Mouse (Mus musculus) CH12.LX (cell line): ENCODE results near the gene Aunip.

Experiments
- CTCF ChIP-seq, 2 experiments: IDR thresholded peaks in 1 of 2; conservative IDR thresholded peaks in 1 of 2; 2 replicates each; pipeline ENCODE4 v1.5.1; 2011 to 2012; ENCODE audit warnings: low read depth in 2 of 2, low read length in 2 of 2, improper control_type of control experiment in 1 of 2, inconsistent platforms in 1 of 2, mild to moderate bottlenecking in 1 of 2, moderate library complexity in 1 of 2
- EP300 ChIP-seq: IDR thresholded peaks from 2 replicates; pipeline ENCODE4 v1.6.1; 2011; ENCODE audit warnings: low read length, improper control_type of control experiment
- JUN ChIP-seq: IDR thresholded peaks from 2 replicates; pipeline ENCODE4 v1.6.1; 2011; ENCODE audit warnings: low read depth, mild to moderate bottlenecking, low read length, improper control_type of control experiment, moderate library complexity; ENCODE audit not compliant: insufficient read depth
- MAFK ChIP-seq: IDR thresholded peaks from 2 replicates; pipeline ENCODE4 v1.6.1; 2011; ENCODE audit warnings: low read length, improper control_type of control experiment; ENCODE audit not compliant: insufficient replicate concordance
- MAX ChIP-seq: IDR thresholded peaks from 2 replicates; pipeline ENCODE4 v1.6.1; 2011; ENCODE audit warnings: low read length, improper control_type of control experiment
- NRF1 ChIP-seq: IDR thresholded peaks from 2 replicates; pipeline ENCODE4 v1.6.1; 2014; ENCODE audit warnings: low read depth, mild to moderate bottlenecking, inconsistent platforms, low read length, improper control_type of control experiment, moderate library complexity
- POLR2A ChIP-seq: IDR thresholded peaks from 2 replicates; pipeline ENCODE4 v1.6.1; 2011; ENCODE audit warnings: low read depth, mild to moderate bottlenecking, improper control_type of control experiment, low read length
- POLR2AphosphoS2 ChIP-seq: IDR thresholded peaks from 2 replicates; pipeline ENCODE4 v1.6.1; 2011; ENCODE audit warnings: low read depth, low read length, improper control_type of control experiment
- RAD21 ChIP-seq: IDR thresholded peaks from 2 replicates; pipeline ENCODE4 v1.6.1; 2011; ENCODE audit warnings: low read depth, mild to moderate bottlenecking, low read length, improper control_type of control experiment, moderate library complexity
- UBTF ChIP-seq: IDR thresholded peaks from 2 replicates; pipeline ENCODE4 v1.6.1; 2012; ENCODE audit warnings: low read depth, mild to moderate bottlenecking, inconsistent platforms, low read length, improper control_type of control experiment, moderate library complexity
- ZNF384 ChIP-seq: IDR thresholded peaks from 2 replicates; pipeline ENCODE4 v1.6.1; 2012; ENCODE audit warnings: low read depth, low read length, improper control_type of control experiment, inconsistent platforms

DNA sequence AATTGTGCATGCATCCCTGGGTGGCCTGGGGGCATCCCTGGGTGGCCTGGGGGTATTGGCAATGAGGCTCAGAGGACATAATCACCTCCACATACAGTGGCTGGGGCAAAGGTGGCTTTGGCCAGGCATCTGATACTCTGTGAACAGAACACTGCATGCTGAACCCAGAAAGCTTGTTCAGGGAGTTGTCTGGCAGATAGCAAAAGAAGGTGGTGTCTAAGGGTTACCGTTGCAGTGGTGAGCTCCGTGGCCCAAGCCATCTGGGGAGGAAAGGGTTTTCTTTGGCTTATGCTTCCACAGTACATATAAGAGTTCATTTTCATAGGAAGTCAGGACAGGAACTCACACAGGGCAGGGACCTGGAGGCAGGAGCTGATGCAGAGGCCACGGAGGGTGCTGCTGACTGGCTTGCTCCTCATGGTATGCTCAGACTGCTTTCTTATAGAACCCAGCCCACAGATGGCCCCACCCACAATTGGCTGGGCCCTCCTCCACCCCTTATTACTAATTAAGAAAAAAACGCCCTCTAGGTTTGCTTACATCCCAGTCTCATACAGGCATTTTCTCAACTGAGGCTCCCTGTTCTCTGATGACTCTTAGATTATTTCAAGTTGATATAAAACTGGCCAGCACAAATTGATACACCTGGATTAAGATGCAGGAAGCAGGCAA is 7.0 kb upstream of the Aunip start:
- no peak for TF ChIP-seq MAX
- TF ChIP-seq NRF1, result no peak
- TF ChIP-seq JUN, result no peak
- TF ChIP-seq CTCF (conservative IDR thresholded peaks at IDR 0.05 in 1 of 2, IDR thresholded peaks at IDR 0.05 in 1 of 2; ENCODE audit: low read depth in 2 of 2, low read length in 2 of 2), result no peak
- TF ChIP-seq RAD21, result no peak
- no peak for TF ChIP-seq MAFK
- no peak for TF ChIP-seq POLR2A
- TF ChIP-seq ZNF384, result no peak
- no peak for TF ChIP-seq EP300
- TF ChIP-seq UBTF, result no peak
- no peak for TF ChIP-seq POLR2AphosphoS2
